Mouse (Mus musculus) intestine, embryonic 14.5 days (tissue): ENCODE data around the gene Zfp974. TPM values are rescaled to one million over a fixed set of nuclear protein-coding genes. Genes with fewer than 3 reads are reported as not detected.
A peak's percentile ranks its signal among the peaks of the same experiment; 100 is the strongest.
"Not testable (repeated sequence)": the region's sequence is repeated elsewhere in the genome, so short reads cannot be mapped to it uniquely, and the experiment has no call there.

ENCODE experiments used
- ATAC-seq: fragments of 200-750 bp; cut with Nextera tagmentation; replicated peaks from 2 replicates; pipeline ENCODE4 v1.8.0; 2017; ENCODE audit warnings: low read depth, moderate number of reproducible peaks, moderate TSS enrichment, moderate library complexity; ENCODE audit not compliant: low FRiP score, low TSS enrichment
- DNase-seq: peaks from one replicate; pipeline ENCODE4 v3.0.0-alpha.2; 2018; ENCODE audit warnings: low spot score
- H3K27ac ChIP-seq: fragments of 300-500 bp; sonication (generic); 2 replicates; pipeline ENCODE4 v1.5.1; 2014; ENCODE audit warnings: low read depth, mild to moderate bottlenecking, control low read depth
- H3K27me3 ChIP-seq: fragments of 300-500 bp; sonication (generic); replicated peaks from 2 replicates; pipeline ENCODE4 v1.6.1; 2014; ENCODE audit warnings: low read length, control low read depth; ENCODE audit not compliant: control insufficient read depth, insufficient read depth
- H3K36me3 ChIP-seq: fragments of 300-500 bp; sonication (generic); 2 replicates; pipeline ENCODE4 v1.6.1; 2014; ENCODE audit warnings: low read length, control low read depth; ENCODE audit not compliant: control insufficient read depth, insufficient read depth
- H3K4me1 ChIP-seq: fragments of 300-500 bp; sonication (generic); replicated peaks from 2 replicates; pipeline ENCODE4 v1.6.1; 2014; ENCODE audit warnings: low read length, control low read depth, mixed read lengths; ENCODE audit not compliant: control insufficient read depth, insufficient read depth
- H3K4me2 ChIP-seq: fragments of 300-500 bp; sonication (generic); 2 replicates; pipeline ENCODE4 v1.6.1; 2014; ENCODE audit warnings: low read length
- H3K4me3 ChIP-seq: fragments of 300-500 bp; sonication (generic); 2 replicates; pipeline ENCODE4 v1.5.1; 2014; ENCODE audit warnings: low read depth, low read length, control low read depth, mixed read lengths
- H3K9ac ChIP-seq: fragments of 300-500 bp; sonication (generic); 2 replicates; pipeline ENCODE4 v1.6.1; 2014; ENCODE audit warnings: mild to moderate bottlenecking, low read length
- H3K9me3 ChIP-seq: fragments of 300-500 bp; sonication (generic); 2 replicates; pipeline ENCODE4 v1.6.1; 2016; ENCODE audit warnings: low read length, control low read depth; ENCODE audit not compliant: control insufficient read depth
- WGBS: fragments of 180-500 bp; shearing (Covaris S2); extraction: QIAGEN DNeasy Blood & Tissue Kit; methylation state at CpG from one replicate; pipeline ENCODE4 v1.1.7; 2014; 5-methylcytosine and 5-hydroxymethylcytosine counted together
- polyA plus RNA-seq: library from polyadenylated mRNA; unstranded; fragments of >200 nt; fragmentation: Nextera tagmentation; extraction: Ambion mirVana; gene quantifications from 2 replicates; pipeline ENCODE4 v1.2.1, GENCODE M21; 2014

Gene Zfp974
- 7.2 and 9.5 TPM in 2 replicates for polyA plus RNA-seq

DNA sequence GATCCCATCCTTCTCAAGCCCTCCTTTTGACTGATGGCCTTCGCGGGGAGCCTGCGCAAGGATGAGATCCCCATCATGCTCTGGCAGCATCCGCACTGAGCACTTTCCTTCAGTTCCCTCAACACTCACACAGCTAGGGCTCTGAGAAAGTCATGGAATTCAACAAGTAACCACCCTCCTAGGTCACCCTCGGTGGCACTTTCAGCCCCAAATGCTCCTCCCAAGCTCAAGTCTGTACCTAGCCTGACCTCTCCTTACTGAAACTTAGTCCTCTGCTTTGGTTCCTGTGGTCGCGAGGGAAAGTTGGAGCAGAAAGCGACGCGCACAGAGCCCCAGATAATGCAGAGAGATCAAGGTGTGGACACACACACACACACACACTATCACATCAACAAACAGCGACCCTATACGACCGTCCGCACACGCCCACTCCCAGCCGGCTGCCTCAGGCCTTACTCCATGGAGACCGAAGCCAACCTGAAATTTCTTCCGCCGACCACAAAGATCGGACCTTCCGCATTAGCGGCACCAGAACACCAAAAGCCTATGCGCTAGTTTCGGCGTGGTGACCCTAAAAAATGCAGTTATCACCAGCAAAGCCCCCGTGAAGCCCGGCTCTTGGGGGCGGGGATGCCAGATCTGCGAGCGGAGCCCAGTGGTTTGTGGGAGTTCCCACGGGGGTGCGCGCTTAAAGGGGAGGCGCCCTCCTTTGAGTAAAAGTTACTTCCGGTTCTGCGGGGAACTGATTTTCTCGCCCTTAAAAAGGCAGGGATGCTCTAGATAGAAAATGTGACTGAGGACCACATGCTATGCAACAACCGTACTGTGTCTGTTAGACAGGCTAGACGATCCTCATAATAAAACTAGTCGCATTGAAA is at the start of gene Zfp974:
Gene Zfp974, minus strand, starts transcription at position 643 of the 878 bp plus-strand sequence.
- H3K27me3 ChIP-seq = no peaks in the 10 kb centered on the region
- H3K9me3 ChIP-seq = no peaks in the 10 kb centered on the region
- H3K36me3 ChIP-seq = 0 out of 2 replicates have a peak, but pooled peaks cover 12% of the 10 kb centered on the region
- peak within 1 kb of the TSS; percentile 63 for H3K9ac ChIP-seq
- H3K27ac ChIP-seq = peak within 1 kb of the TSS; percentile 63; the same call in 1 of the 2 replicates
- DNase-seq = peak; percentile 92
- 3% methylated on average over 40 of the region's 40 CpGs for WGBS
- ATAC-seq = peak; percentile 82
- H3K4me2 ChIP-seq = peak within 1 kb of the TSS; percentile 80
- peaks cover 5% of the 10 kb centered on the region for H3K4me1 ChIP-seq
- peak within 1 kb of the TSS; percentile 78 for H3K4me3 ChIP-seq

DNA sequence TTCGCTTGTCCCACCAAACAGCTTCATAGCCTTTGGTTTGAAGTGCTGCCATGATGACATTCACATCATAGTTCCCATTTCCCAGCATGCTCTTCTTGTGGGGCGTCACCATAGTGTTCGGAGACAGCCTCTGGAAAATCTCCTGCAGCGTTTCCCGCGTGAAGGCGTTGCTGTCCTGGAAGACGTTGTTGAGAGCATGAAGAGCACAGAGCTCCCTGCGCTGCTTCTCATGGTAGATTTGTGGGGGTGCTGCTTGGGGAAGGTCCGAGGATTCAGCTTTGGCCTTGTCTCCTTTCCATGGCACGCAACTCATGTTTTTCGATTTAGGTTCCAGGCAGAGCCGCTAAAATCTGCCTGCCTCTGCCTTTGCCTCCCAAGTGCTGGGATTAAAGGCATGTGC is 20.2 kb upstream of the Zfp974 start:
- not testable (repeated sequence) for H3K4me2 ChIP-seq, H3K9ac ChIP-seq, H3K4me1 ChIP-seq, DNase-seq, H3K4me3 ChIP-seq, H3K27ac ChIP-seq, H3K36me3 ChIP-seq, H3K27me3 ChIP-seq, H3K9me3 ChIP-seq, ATAC-seq
- 92% methylated on average over 13 of the region's 13 CpGs for WGBS

DNA sequence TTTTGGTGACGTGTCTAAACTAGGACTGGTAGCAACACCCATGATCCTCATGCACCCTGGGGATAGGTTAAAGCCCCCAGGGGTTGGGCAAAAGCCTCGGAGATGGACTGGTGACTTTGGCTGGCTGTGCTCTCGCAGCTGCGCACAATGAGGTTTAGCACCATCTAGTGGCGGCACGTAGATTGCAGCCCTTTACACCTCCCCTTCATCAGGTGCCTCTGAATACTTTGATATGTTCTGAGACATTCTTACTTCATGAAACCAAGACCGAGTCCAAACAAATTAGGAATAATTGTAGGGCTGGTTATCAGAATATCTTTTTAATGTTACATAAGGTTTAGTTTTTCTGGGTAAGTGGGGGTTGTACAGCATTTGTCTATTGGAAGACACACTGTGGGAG is 12.6 kb upstream of the Zfp974 start:
- 64% methylated on average over 4 of the region's 7 CpGs for WGBS
- H3K27me3 ChIP-seq, H3K27ac ChIP-seq, ATAC-seq, DNase-seq, H3K9me3 ChIP-seq, H3K4me3 ChIP-seq, H3K9ac ChIP-seq, H3K4me2 ChIP-seq, H3K4me1 ChIP-seq, H3K36me3 ChIP-seq: not testable (repeated sequence)

GRCm38 (mm10) chr7:27933800-27934158 is 4.5 kb upstream of the Zfp974 start:
- not testable (repeated sequence) for ATAC-seq, H3K36me3 ChIP-seq, H3K27me3 ChIP-seq, H3K9me3 ChIP-seq, H3K4me1 ChIP-seq, DNase-seq, H3K27ac ChIP-seq
- WGBS = 25% methylated on average over 1 of the region's 9 CpGs
- H3K4me2 ChIP-seq = peak overlapping the region; percentile 48
- peak overlapping the region; percentile 42 for H3K9ac ChIP-seq
- peak overlapping the region; percentile 24 for H3K4me3 ChIP-seq

GRCm38 (mm10) chr7:27933050-27933799 is 4.0 kb upstream of the Zfp974 start:
- Histone ChIP-seq H3K36me3 (no peaks in the 10 kb centered on the region), H3K9ac (peak overlapping the region; percentile 42), H3K9me3 (no peaks in the 10 kb centered on the region), H3K4me2 (peak overlapping the region; percentile 48), H3K27ac (no peak overlapping the region), H3K4me1 (peaks cover 5% of the 10 kb centered on the region), H3K27me3 (no peaks in the 10 kb centered on the region), H3K4me3 (peak overlapping the region; percentile 24)
- WGBS = 17% methylated on average over 7 of the region's 7 CpGs
- peak; percentile 56 for DNase-seq
- ATAC-seq = peak; percentile 68; the same call in 1 of the 2 replicates

DNA sequence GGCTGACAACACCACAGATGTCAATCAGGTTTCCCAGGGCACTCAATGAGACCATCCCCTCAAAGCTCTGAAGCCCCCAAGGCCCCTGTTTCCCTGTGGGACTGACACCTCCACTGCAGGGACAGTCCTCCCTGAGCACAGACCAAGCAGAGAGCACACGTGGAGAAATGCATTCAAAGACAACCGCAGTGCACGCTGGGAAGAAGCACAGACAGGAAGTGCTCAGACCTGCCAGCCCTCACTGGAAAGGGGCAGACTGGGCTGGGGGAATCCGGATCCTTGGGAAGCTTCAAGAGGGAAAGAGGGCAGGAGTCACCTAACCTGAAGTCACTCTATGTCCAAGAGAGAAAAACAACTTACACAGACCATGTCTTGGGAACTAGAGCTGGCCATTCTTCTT is 2.2 kb downstream of the Zfp974 start:
- peaks cover 17% of the 10 kb centered on the region; the same call in 1 of the 2 replicates for H3K36me3 ChIP-seq
- not testable (repeated sequence) for ATAC-seq, H3K4me2 ChIP-seq, H3K27me3 ChIP-seq, DNase-seq, H3K9me3 ChIP-seq, H3K4me1 ChIP-seq, H3K27ac ChIP-seq, H3K4me3 ChIP-seq, H3K9ac ChIP-seq
- 31% methylated on average over 4 of the region's 4 CpGs for WGBS

GRCm38 (mm10) chr7:27910952-27911351 is 18.3 kb downstream of the Zfp974 start:
- H3K9me3 ChIP-seq = peaks cover 11% of the 10 kb centered on the region
- WGBS = 95% methylated on average over 3 of the region's 4 CpGs
- H3K4me1 ChIP-seq, H3K4me2 ChIP-seq, ATAC-seq, H3K4me3 ChIP-seq, DNase-seq, H3K9ac ChIP-seq, H3K27ac ChIP-seq, H3K27me3 ChIP-seq: not testable (repeated sequence)
- peaks cover 16% of the 10 kb centered on the region; the same call in 1 of the 2 replicates for H3K36me3 ChIP-seq

DNA sequence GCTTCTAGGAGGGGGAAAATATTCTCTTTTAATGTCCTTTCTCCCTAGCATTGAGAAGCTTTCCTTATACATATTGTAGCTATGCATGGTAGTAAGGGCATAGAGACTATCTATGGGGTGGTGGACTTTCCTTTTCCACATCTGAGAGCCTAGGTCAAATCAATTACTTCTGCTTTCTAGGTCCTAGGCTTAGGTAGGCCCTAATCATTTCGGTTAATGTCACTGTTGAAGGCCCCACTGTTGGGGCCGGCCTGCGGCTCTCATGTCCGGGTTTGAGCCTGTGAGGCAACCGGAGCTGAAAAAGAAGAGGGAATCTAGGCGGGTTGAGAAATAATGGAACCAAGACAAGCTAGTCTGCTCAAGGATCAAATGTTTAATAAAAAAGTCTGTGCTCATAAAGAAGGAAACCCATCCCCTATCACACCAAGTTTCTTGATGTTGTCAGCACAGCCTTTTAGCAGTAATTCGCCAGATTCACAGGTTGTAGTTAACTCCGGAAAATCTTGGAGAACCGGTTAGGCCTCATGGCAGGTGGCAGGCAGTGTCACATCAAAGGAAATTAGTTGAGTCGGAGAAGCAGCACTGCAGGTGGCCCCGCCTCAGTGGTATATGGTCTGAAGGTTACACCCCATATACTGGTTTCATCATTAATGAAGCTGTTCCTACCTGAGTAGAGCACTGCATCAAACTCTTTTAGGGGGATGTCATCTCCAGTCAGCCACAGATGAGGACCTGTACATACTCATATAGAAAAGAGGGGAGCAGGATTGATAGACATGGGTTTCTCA is 24.0 kb downstream of the Zfp974 start:
- Histone ChIP-seq H3K9ac (no peak overlapping the region), H3K4me1 (no peaks in the 10 kb centered on the region), H3K27ac (no peak overlapping the region), H3K9me3 (no peaks in the 10 kb centered on the region; the same call in 1 of the 2 replicates), H3K27me3 (no peaks in the 10 kb centered on the region), H3K36me3 (no peaks in the 10 kb centered on the region), H3K4me3 (no peak overlapping the region), H3K4me2 (no peak overlapping the region)
- 67% methylated on average over 11 of the region's 11 CpGs for WGBS
- ATAC-seq (peak; percentile 53; the same call in 1 of the 2 replicates), DNase-seq (peak; percentile 56)
